Mouse (Mus musculus) cerebellum, adult 2 months (tissue): Measurements from ENCODE around the gene Plppr4.

Experiments
- CTCF ChIP-seq: fragments of 200-500 bp; IDR thresholded peaks from 2 replicates; pipeline ENCODE4 v1.5.1; 2011; ENCODE audit warnings: low read depth, mild to moderate bottlenecking, control low read depth, low read length, moderate library complexity, borderline replicate concordance; ENCODE audit not compliant: insufficient read depth
- POLR2A ChIP-seq: fragments of 200-500 bp; IDR thresholded peaks from 2 replicates; pipeline ENCODE4 v1.6.1; 2011; ENCODE audit warnings: low read length, control low read depth, borderline replicate concordance; ENCODE audit not compliant: insufficient read depth

GRCm38 (mm10) chr3:117357367-117357766 lies 3.3 kb downstream of the Plppr4 start:
- TF ChIP-seq CTCF = no peak
- TF ChIP-seq POLR2A = no peak
